17 mouse cellular contexts compared by ENCODE assay signal in the genomic region with DNA sequence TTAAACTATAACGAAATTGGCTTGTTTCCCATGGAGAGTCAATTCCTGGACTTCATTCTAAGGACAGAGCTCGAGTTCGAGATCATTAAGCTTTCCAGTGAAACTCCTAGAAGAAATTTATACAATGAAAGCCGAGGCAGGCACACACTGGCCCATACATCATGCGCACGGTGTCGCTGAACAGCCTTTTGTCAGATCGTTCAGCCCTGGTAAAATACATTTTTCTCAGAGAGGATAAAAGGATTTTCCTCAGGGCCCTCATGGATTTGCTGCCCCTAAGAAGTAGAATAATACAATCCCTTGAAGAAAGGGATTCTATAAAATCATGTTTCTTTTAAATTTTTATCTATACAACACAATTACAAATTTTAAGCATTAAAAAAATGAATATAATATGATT.
DNase-seq lines count a peak whose midpoint lies in the region; ATAC-seq and TF ChIP-seq lines count a peak whose summit lies in the region.
"Had no signal": no experiment of that assay in that cellular context is flagged by ENCODE, and none has a peak within 500 bp of the region (broad histone marks: within the 10 kb centered on the region; RNA-seq: fewer than 3 reads in every experiment).

No protein-coding gene starts in this region.

- 6% methylated on average over 8 of the region's 8 CpGs for WGBS in forebrain, embryonic 16.5 days
- WGBS in hindbrain, postnatal 0 days = 12% methylated on average over 8 of the region's 8 CpGs
- WGBS in neural tube, embryonic 12.5 days = 28% methylated on average over 8 of the region's 8 CpGs
- WGBS in lung, adult 2 months = 52% methylated on average over 8 of the region's 8 CpGs

- H3K27me3 ChIP-seq in forebrain, embryonic 16.5 days (replicated peaks; ENCODE audit: control insufficient read depth, insufficient read depth, low read length) = no peaks in the 10 kb centered on the region
- H3K27me3 ChIP-seq in hindbrain, postnatal 0 days (ENCODE audit: insufficient read depth, low read length) = no peaks in the 10 kb centered on the region
- no peaks in the 10 kb centered on the region for H3K27me3 ChIP-seq in neural tube, embryonic 12.5 days (replicated peaks)
- H3K27me3 ChIP-seq: limb, embryonic 15.5 days had no signal

- no peak for DNase-seq in left cerebral cortex, adult 2 months (ENCODE audit: extremely low spot score in 1 of 2, low spot score in 2 of 2)
- no peak for DNase-seq in left cerebral cortex, adult 11 months (ENCODE audit: low spot score)
- peak; percentile 35 for DNase-seq in hindbrain, postnatal 0 days (ENCODE audit: low spot score)
- DNase-seq in urinary bladder, postnatal 36 days (ENCODE audit: low spot score in 2 of 2) = no peak
- no peak for DNase-seq in lung, adult 2 months
- DNase-seq in right cerebral cortex, postnatal 25 days = no peak
- DNase-seq: B cell, adult 2 months; kidney, adult 8-10 months; kidney, postnatal 36 days; liver, postnatal 0 days; lung, postnatal 36 days; thymus, adult 2 months had no signal

- peak overlapping the region; percentile 49 for H3K4me3 ChIP-seq in left cerebral cortex, adult 2 months
- H3K4me3 ChIP-seq in forebrain, embryonic 16.5 days (replicated peaks; ENCODE audit: low read length) = 0 out of 2 replicates have a peak overlapping the region, but pooled peaks have one; percentile 5
- peak overlapping the region; percentile 30; the same call in 1 of the 2 replicates for H3K4me3 ChIP-seq in hindbrain, postnatal 0 days (ENCODE audit: low read length)
- H3K4me3 ChIP-seq in neural tube, embryonic 12.5 days = no peak overlapping the region
- no peak overlapping the region for H3K4me3 ChIP-seq in lung, adult 2 months (replicated peaks; ENCODE audit: extremely low read depth, low read depth, low read length)

- intact Hi-C loops in left cerebral cortex, adult 2 months (cut with DNase I) = loop anchor here (5.0 kb wide), 2 partner anchors 331 to 386 kb away; partner anchors contain the start of gene Basp1

- TF ChIP-seq POLR2A in lung, adult 2 months (IDR thresholded peaks at IDR 0.05; ENCODE audit: borderline replicate concordance, extremely low read depth, low read depth, low read length) = no peak

- peak overlapping the region; percentile 26 for H3K4me2 ChIP-seq in forebrain, embryonic 16.5 days (ENCODE audit: low read length)
- peak overlapping the region; percentile 55 for H3K4me2 ChIP-seq in hindbrain, postnatal 0 days (ENCODE audit: low read depth, low read length)
- H3K4me2 ChIP-seq in neural tube, embryonic 12.5 days (replicated peaks) = peak overlapping the region; percentile 61

- peaks cover 9% of the 10 kb centered on the region for H3K4me1 ChIP-seq in forebrain, embryonic 16.5 days (replicated peaks; ENCODE audit: control insufficient read depth, insufficient read depth, low read length)
- H3K4me1 ChIP-seq in hindbrain, postnatal 0 days (ENCODE audit: insufficient read depth, low read length) = no peaks in the 10 kb centered on the region
- peaks cover 8% of the 10 kb centered on the region; the same call in 1 of the 2 replicates for H3K4me1 ChIP-seq in neural tube, embryonic 12.5 days
- no peaks in the 10 kb centered on the region for H3K4me1 ChIP-seq in lung, adult 2 months (ENCODE audit: control insufficient read depth, insufficient read depth, low read length)
- H3K4me1 ChIP-seq: limb, embryonic 15.5 days had no signal

- TF ChIP-seq CTCF in left cerebral cortex, adult 2 months (IDR thresholded peaks at IDR 0.05) = no peak
- no peak for TF ChIP-seq CTCF in hindbrain, postnatal 0 days (IDR thresholded peaks at IDR 0.05; ENCODE audit: low read depth)
- no peak for TF ChIP-seq CTCF in lung, adult 2 months (IDR thresholded peaks at IDR 0.05; ENCODE audit: insufficient read depth, low read length)

- no peaks in the 10 kb centered on the region for H3K36me3 ChIP-seq in forebrain, embryonic 16.5 days (ENCODE audit: control insufficient read depth, insufficient read depth)
- H3K36me3 ChIP-seq in hindbrain, postnatal 0 days (ENCODE audit: insufficient read depth, low read length) = no peaks in the 10 kb centered on the region
- no peaks in the 10 kb centered on the region for H3K36me3 ChIP-seq in neural tube, embryonic 12.5 days
- H3K36me3 ChIP-seq: embryonic facial prominence, embryonic 10.5 days; limb, embryonic 15.5 days had no signal

- peak overlapping the region; percentile 93 for H3K27ac ChIP-seq in left cerebral cortex, adult 2 months
- H3K27ac ChIP-seq in forebrain, embryonic 16.5 days (ENCODE audit: low read length) = no peak overlapping the region
- H3K27ac ChIP-seq in hindbrain, postnatal 0 days = peak overlapping the region; percentile 78
- peak overlapping the region; percentile 7; the same call in 1 of the 2 replicates for H3K27ac ChIP-seq in neural tube, embryonic 12.5 days
- H3K27ac ChIP-seq: limb, embryonic 15.5 days had no signal

- no peak overlapping the region for H3K9ac ChIP-seq in forebrain, embryonic 16.5 days (replicated peaks; ENCODE audit: low read depth, low read length)
- H3K9ac ChIP-seq in hindbrain, postnatal 0 days (replicated peaks; ENCODE audit: low read length) = 0 out of 2 replicates have a peak overlapping the region, but pooled peaks have one; percentile 21
- H3K9ac ChIP-seq in neural tube, embryonic 12.5 days = no peak overlapping the region
- H3K9ac ChIP-seq: limb, embryonic 15.5 days; liver, postnatal 0 days had no signal

- 0 out of 2 replicates have a peak, but pooled peaks have one; percentile 37 for ATAC-seq in forebrain, embryonic 16.5 days
- ATAC-seq in hindbrain, postnatal 0 days = no peak
- no peak for ATAC-seq in neural tube, embryonic 12.5 days (ENCODE audit: low FRiP score, low read depth)
- ATAC-seq: liver, postnatal 0 days; Patski had no signal

- H3K9me3 ChIP-seq in forebrain, embryonic 16.5 days (ENCODE audit: control insufficient read depth, low read length) = no peaks in the 10 kb centered on the region
- no peaks in the 10 kb centered on the region for H3K9me3 ChIP-seq in hindbrain, postnatal 0 days (ENCODE audit: low read length)
- no peaks in the 10 kb centered on the region for H3K9me3 ChIP-seq in neural tube, embryonic 12.5 days
- H3K9me3 ChIP-seq: embryonic facial prominence, embryonic 10.5 days; limb, embryonic 15.5 days had no signal

Comparison
In these comparisons a context has a peak if more than half of its experiments do, and no peak if none do; other contexts are left out.
1. H3K4me3 ChIP-seq: peak in left cerebral cortex, adult 2 months (single experiment), forebrain, embryonic 16.5 days (single experiment) and hindbrain, postnatal 0 days (single experiment); none in neural tube, embryonic 12.5 days (single experiment) and lung, adult 2 months (single experiment).
2. Peak in every context shown above with its lines, with median percentiles within 50 percentile points of each other: H3K4me2 ChIP-seq.